Mouse (Mus musculus): ENCODE data around the gene Ssx2ip.

GRCm38 (mm10) chr3:146375224-146375657 lies 29.2 kb upstream of the Ssx2ip start:
- TF ChIP-seq CTCF (IDR thresholded peaks at IDR 0.05) (no peak), EP300 (IDR thresholded peaks at IDR 0.05; ENCODE audit: insufficient read depth, low read depth, low read length) (no peak)
